Mouse (Mus musculus) stomach, embryonic 16.5 days (tissue): ENCODE data around the gene Serinc5. TPM values are rescaled to one million over a fixed set of nuclear protein-coding genes. Genes with fewer than 3 reads are reported as not detected.

Source experiments
- ATAC-seq: fragments of 200-750 bp; cut with Nextera tagmentation; 2 replicates; pipeline ENCODE4 v1.8.0; 2017; ENCODE audit warnings: moderate number of reproducible peaks, moderate TSS enrichment; ENCODE audit not compliant: insufficient read depth, low FRiP score
- H3K27ac ChIP-seq: fragments of 300-500 bp; sonication (generic); 2 replicates; pipeline ENCODE4 v1.5.1; 2014; ENCODE audit warnings: low read length
- H3K27me3 ChIP-seq: fragments of 300-500 bp; sonication (generic); 2 replicates; pipeline ENCODE4 v1.6.1; 2014; ENCODE audit warnings: low read length, control low read depth, mixed read lengths; ENCODE audit not compliant: control insufficient read depth, insufficient read depth
- H3K36me3 ChIP-seq: fragments of 300-500 bp; sonication (generic); 2 replicates; pipeline ENCODE4 v1.6.1; 2014; ENCODE audit warnings: low read length; ENCODE audit not compliant: control insufficient read depth, insufficient read depth
- H3K4me1 ChIP-seq: fragments of 300-500 bp; sonication (generic); 2 replicates; pipeline ENCODE4 v1.6.1; 2014; ENCODE audit warnings: low read length, control low read depth, mixed read lengths; ENCODE audit not compliant: control insufficient read depth, insufficient read depth
- H3K4me2 ChIP-seq: fragments of 300-500 bp; sonication (generic); 2 replicates; pipeline ENCODE4 v1.6.1; 2014; ENCODE audit warnings: low read depth, low read length, mixed read lengths
- H3K4me3 ChIP-seq: fragments of 300-500 bp; sonication (generic); replicated peaks from 2 replicates; pipeline ENCODE4 v1.5.1; 2014; ENCODE audit warnings: mild to moderate bottlenecking, low read length
- H3K9ac ChIP-seq: fragments of 300-500 bp; sonication (generic); 2 replicates; pipeline ENCODE4 v1.6.1; 2014; ENCODE audit warnings: low read length
- H3K9me3 ChIP-seq: fragments of 300-500 bp; sonication (generic); replicated peaks from 2 replicates; pipeline ENCODE4 v1.6.1; 2016; ENCODE audit warnings: low read length, control low read depth; ENCODE audit not compliant: control insufficient read depth
- WGBS: fragments of 180-500 bp; shearing (Covaris S2); extraction: QIAGEN DNeasy Blood & Tissue Kit; methylation state at CpG from one replicate; pipeline ENCODE4 v1.1.7; 2014; 5-methylcytosine and 5-hydroxymethylcytosine counted together
- polyA plus RNA-seq: library from polyadenylated mRNA; unstranded; fragments of >200 nt; fragmentation: Nextera tagmentation; extraction: Ambion mirVana; gene quantifications from 2 replicates; pipeline ENCODE4 v1.2.1, GENCODE M21; 2015

The Serinc5 gene
- polyA plus RNA-seq, 1 experiment from 2014 or later, result 29.9 TPM

DNA sequence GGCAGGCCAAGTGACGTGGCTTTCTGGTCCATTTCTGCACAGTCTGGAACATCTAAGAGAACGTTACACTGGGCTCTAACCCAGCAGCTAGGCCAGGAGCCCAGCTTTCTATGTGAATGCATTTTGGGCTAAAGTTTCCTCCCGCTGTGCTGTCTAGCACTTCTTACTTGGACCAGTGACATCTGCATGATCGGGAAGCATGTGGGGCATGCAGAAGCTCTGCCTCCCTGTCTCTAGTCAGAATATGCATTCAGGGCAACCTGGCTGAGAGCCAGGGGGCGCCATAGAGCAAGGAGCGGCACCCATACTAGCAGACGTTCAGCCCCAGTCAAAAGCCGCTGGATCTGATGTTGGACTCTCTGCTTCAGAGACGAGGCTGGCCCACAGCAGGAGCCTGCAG lies 122.4 kb downstream of the Serinc5 start:
- no peaks in the 10 kb centered on the region for H3K27me3 ChIP-seq
- no peak overlapping the region for H3K27ac ChIP-seq
- H3K9me3 ChIP-seq, result no peaks in the 10 kb centered on the region
- no peak overlapping the region for H3K4me3 ChIP-seq
- no peak overlapping the region for H3K9ac ChIP-seq
- ATAC-seq, result peak; percentile 33; the same call in 1 of the 2 replicates
- 0 out of 2 replicates have a peak, but pooled peaks cover 4% of the 10 kb centered on the region for H3K4me1 ChIP-seq
- H3K4me2 ChIP-seq, result no peak overlapping the region
- 45% methylated on average over 9 of the region's 9 CpGs for WGBS
- H3K36me3 ChIP-seq, result no peaks in the 10 kb centered on the region

DNA sequence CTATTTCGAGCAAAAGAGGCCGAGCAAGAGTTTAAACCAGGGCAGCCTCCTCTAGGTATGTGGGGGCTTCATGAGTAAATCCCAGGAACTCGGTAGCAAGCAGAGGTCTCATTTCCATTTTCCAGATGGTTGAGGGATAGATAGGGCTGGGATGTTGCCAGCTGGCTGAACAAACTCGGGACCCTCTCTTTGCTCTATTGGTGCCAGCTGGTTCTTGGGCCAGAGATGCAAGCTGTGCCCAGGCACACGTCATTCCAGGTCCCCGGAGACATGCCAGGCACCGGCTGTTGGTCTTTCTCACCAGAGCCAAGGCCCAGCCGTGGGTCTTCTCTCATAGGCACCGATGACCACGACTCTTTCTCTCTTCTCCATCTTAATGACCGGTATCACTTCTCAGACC lies 122.8 kb downstream of the Serinc5 start:
- 83% methylated on average over 11 of the region's 11 CpGs for WGBS

DNA sequence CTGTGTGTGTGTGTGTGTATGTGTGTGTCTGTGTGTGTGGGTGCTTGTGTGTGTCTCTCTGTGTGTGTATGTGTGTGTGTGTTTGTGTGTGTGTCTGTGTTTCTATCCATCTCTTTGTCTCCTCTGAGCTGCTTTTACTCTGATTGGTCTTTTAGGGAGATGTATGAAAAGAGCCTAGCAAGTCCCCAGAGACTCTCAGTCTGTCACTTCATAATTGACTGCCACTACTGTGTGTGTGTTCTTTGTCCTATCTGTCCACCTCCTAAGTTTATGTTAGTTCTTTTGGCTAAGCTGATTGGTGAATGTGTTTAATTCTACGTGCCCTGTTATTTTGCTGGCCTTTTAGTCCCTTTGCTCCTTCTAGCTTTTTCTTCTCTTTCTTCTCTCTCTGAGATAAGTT lies 124.8 kb downstream of the Serinc5 start:
- 75% methylated on average over 1 of the region's 1 CpGs for WGBS
- Histone ChIP-seq H3K9ac (no peak overlapping the region), H3K9me3 (no peaks in the 10 kb centered on the region)

More for the DNA sequence above, 122.8 kb downstream of the Serinc5 start:
- no peak overlapping the region for H3K4me2 ChIP-seq
- no peak overlapping the region for H3K27ac ChIP-seq
- no peak for ATAC-seq
- H3K27me3 ChIP-seq, result no peaks in the 10 kb centered on the region
- H3K4me1 ChIP-seq, result 0 out of 2 replicates have a peak, but pooled peaks cover 4% of the 10 kb centered on the region
- H3K36me3 ChIP-seq, result no peaks in the 10 kb centered on the region
- H3K9ac ChIP-seq, result no peak overlapping the region
- no peaks in the 10 kb centered on the region for H3K9me3 ChIP-seq
- H3K4me3 ChIP-seq, result no peak overlapping the region

DNA sequence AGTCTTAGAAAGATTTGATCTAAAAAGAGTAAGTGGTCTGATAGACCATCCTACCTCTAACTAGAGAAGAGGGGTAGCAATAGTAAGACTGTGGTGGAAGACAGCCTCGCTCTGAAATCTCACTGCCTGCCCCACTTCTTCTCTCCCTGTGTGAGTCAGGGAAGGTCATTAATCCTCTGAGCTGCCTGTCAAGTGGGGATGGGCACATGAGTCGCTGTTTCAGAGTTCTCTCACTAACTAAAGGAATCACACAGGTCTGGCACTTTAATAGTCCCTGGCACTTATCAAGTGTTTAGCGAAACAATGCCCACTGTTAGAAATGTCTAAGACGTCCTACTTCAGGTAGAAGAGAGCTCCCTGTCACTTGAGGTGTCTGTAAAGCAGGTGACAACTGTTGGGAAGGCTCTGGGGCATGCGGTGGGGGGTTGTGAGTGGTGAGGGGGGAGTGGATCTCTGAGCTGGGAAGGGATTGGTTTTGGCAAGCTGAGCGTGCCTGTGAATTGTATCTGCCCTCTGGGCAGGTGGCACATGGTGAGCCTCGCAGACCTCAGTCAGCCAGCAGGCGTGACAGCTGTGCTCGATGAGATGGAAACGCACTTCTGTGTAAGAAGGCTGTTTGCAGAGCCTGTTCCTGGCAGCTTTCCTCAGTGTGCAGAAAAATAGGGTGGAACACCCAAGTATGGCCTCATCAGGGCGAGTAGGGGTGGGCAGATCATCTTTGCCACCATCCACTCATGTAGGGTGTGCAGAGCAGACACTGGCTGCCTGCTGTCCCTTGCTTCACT lies 125.8 kb downstream of the Serinc5 start:
- Histone ChIP-seq H3K27me3 (no peaks in the 10 kb centered on the region), H3K9ac (no peak overlapping the region), H3K4me2 (no peak overlapping the region), H3K4me1 (no peaks in the 10 kb centered on the region), H3K9me3 (no peaks in the 10 kb centered on the region), H3K36me3 (no peaks in the 10 kb centered on the region), H3K27ac (no peak overlapping the region), H3K4me3 (no peak overlapping the region)
- WGBS, result 52% methylated on average over 11 of the region's 11 CpGs
- ATAC-seq, result no peak

More for the DNA sequence above, 124.8 kb downstream of the Serinc5 start:
- no peaks in the 10 kb centered on the region for H3K4me1 ChIP-seq
- H3K27me3 ChIP-seq, result no peaks in the 10 kb centered on the region
- no peak for ATAC-seq
- no peak overlapping the region for H3K4me2 ChIP-seq
- H3K27ac ChIP-seq, result no peak overlapping the region
- no peak overlapping the region for H3K4me3 ChIP-seq
- H3K36me3 ChIP-seq, result no peaks in the 10 kb centered on the region

DNA sequence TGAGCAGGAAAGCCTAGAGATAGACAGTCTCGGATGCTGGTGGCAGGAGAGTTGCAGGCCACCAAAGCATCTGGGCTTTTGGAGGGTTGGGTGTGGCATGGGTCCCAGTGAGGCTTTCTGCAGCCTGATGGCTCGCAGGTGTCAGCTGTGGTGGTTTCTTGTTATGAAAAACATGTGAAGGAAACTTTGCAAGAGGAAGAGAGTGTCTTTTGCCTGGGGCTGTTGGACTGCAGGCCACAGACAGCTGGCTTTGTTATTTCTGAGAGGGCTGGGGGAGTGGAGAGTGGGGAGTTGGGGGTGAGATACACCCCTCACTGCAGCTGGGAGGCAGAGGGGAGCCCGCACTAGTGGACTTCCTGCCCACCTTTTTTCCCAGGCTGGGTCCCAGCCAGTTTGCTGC lies 127.9 kb downstream of the Serinc5 start:
- Histone ChIP-seq H3K27me3 (no peaks in the 10 kb centered on the region), H3K4me2 (no peak overlapping the region), H3K4me3 (no peak overlapping the region), H3K36me3 (no peaks in the 10 kb centered on the region), H3K9ac (no peak overlapping the region), H3K9me3 (no peaks in the 10 kb centered on the region), H3K4me1 (no peaks in the 10 kb centered on the region), H3K27ac (no peak overlapping the region)
- no peak for ATAC-seq
- 61% methylated on average over 3 of the region's 3 CpGs for WGBS

DNA sequence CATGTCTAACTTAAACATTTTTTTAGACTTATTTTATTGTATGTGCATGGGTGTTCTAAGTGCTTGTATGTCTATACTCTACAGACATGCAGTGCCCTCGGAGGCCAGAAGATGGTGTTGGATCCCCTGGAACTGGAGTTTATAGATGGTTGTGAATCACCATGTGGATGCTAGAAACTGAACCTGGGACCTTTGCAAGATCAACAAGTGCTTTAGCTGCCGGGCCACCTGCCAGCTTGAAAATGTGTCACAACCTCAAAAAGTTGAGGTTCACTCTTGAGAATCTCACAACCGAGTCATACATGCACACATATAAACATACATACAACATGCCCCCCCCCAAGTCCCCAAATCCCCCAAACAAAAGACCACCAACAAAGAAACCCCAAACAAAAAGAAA lies 129.0 kb downstream of the Serinc5 start:
- H3K36me3 ChIP-seq, result no peaks in the 10 kb centered on the region

DNA sequence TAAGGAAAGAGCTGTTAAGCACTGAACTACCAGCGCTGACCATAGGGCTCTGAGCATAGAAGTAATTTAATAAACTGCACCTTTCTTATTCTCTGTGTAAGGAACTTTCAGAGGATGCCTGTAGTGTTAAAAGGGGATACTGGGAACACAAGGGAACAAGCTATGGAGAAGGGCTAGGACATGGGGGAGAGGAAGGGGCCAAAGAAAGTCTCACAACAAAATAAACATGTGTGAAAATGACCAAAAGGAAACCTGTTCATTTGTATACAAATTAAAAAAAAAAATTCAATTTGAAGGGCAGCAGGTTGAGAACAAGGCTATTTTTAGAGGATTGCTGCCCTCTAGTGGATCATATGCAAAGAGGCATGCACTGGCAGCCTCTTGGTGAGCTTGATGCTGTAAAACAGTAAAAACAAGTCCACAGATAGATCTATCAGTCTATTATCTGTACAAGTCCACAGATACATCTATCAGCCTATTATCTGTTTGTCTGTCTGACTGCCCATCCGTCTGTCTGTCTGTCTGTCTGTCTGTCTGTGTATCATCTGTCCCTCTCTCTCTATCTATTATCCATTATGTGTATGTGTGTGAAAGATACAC lies 129.9 kb downstream of the Serinc5 start:
- Histone ChIP-seq H3K4me2 (no peak overlapping the region), H3K4me3 (no peak overlapping the region), H3K36me3 (no peaks in the 10 kb centered on the region), H3K9ac (no peak overlapping the region), H3K9me3 (no peaks in the 10 kb centered on the region), H3K27ac (no peak overlapping the region), H3K4me1 (no peaks in the 10 kb centered on the region), H3K27me3 (no peaks in the 10 kb centered on the region)
- ATAC-seq, result no peak
- 6% methylated on average over 2 of the region's 2 CpGs for whole genome bisulfite sequencing

More for the DNA sequence above, 129.0 kb downstream of the Serinc5 start:
- H3K27ac ChIP-seq, result no peak overlapping the region
- H3K27me3 ChIP-seq, result no peaks in the 10 kb centered on the region
- no peaks in the 10 kb centered on the region for H3K4me1 ChIP-seq
- no peak for ATAC-seq
- 86% methylated on average over 3 of the region's 3 CpGs for WGBS
- no peak overlapping the region for H3K4me3 ChIP-seq
- no peak overlapping the region for H3K9ac ChIP-seq
- H3K9me3 ChIP-seq, result no peaks in the 10 kb centered on the region
- no peak overlapping the region for H3K4me2 ChIP-seq

DNA sequence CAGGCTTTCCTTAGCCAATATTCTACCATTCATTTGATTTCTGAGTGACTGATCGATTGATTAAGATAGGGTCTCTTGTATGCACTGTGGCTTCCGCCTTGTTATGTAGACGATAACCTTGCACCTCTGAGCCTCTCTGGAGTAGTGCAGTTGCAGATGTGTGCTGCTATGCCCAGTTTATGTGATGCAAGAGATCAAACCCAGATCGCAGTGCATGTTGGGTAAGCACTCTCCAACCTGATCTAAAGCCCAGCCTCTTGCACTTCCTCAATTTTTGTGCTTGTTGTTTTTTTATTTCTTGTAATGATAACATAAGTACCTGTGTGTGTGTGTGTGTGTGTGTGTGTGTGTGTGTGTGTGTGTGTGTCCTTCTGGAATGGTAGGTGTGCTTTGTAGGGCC lies 132.0 kb downstream of the Serinc5 start:
- Histone ChIP-seq H3K36me3 (no peaks in the 10 kb centered on the region), H3K4me1 (no peaks in the 10 kb centered on the region), H3K9me3 (no peaks in the 10 kb centered on the region), H3K27ac (no peak overlapping the region), H3K9ac (no peak overlapping the region), H3K27me3 (no peaks in the 10 kb centered on the region), H3K4me2 (no peak overlapping the region), H3K4me3 (no peak overlapping the region)
- no peak for ATAC-seq
- 90% methylated on average over 4 of the region's 4 CpGs for WGBS

DNA sequence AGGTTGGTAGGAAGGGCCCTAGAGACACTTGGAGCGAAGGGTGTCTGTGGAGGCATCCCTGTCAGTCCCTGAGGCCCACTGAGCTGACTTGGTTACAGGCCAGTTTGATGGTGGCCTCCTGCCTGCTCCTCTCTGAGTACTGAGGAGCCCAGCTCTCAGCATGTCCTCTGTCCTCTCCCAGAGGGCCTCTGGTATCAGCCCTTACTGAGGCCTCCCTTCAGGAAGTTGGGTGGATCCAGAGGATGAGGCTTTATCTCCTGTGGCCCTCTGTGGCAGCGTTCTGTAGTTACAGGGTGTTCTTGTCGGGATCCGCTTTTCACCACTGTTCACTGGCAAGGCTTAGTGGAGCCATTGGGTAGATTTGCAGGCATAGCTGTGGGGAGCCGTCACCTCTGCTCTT lies 132.4 kb downstream of the Serinc5 start:
- 73% methylated on average over 5 of the region's 5 CpGs for WGBS
- peak; percentile 29; the same call in 1 of the 2 replicates for ATAC-seq
- no peak overlapping the region for H3K4me2 ChIP-seq
- H3K9me3 ChIP-seq, result no peaks in the 10 kb centered on the region
- H3K9ac ChIP-seq, result no peak overlapping the region
- H3K4me1 ChIP-seq, result no peaks in the 10 kb centered on the region
- H3K4me3 ChIP-seq, result no peak overlapping the region
- H3K36me3 ChIP-seq, result no peaks in the 10 kb centered on the region
- no peaks in the 10 kb centered on the region for H3K27me3 ChIP-seq
- H3K27ac ChIP-seq, result no peak overlapping the region
